Mouse (Mus musculus) MEL (cell line): Measurements from ENCODE around the gene Olfr1299. TPM values are rescaled to one million over a fixed set of nuclear protein-coding genes. Genes with fewer than 3 reads are reported as not detected.

Source experiments
- DNase-seq: peaks from one replicate; pipeline ENCODE4 v3.0.0; 2011; ENCODE audit warnings: low read depth, low spot score
- H3K27ac ChIP-seq: 2 replicates; pipeline ENCODE4 v1.5.1; 2012; ENCODE audit warnings: low read depth, mild to moderate bottlenecking, control low read depth, low read length, moderate library complexity; ENCODE audit not compliant: control insufficient read depth
- H3K27me3 ChIP-seq, 2 experiments: fragments of 150-350 bp in 1 of 2; sonication (generic) in 1 of 2; 2 replicates each; pipeline ENCODE4 v1.6.1; 2012; ENCODE audit warnings: low read length in 2 of 2, mild to moderate bottlenecking in 2 of 2, improper control_type of control experiment in 1 of 2, moderate library complexity in 1 of 2; ENCODE audit not compliant: insufficient read depth in 2 of 2, control insufficient read depth in 1 of 2
- H3K36me3 ChIP-seq, 2 experiments: 2 replicates each; pipeline ENCODE4 v1.6.1; 2012 to 2014; ENCODE audit warnings: low read length in 2 of 2, improper control_type of control experiment in 1 of 2, inconsistent platforms in 1 of 2, mild to moderate bottlenecking in 1 of 2; ENCODE audit not compliant: insufficient read depth in 2 of 2, control insufficient read depth in 1 of 2
- H3K4me1 ChIP-seq, 2 experiments: fragments of 150-350 bp in 1 of 2; sonication (generic) in 1 of 2; 2 replicates each; pipeline ENCODE4 v1.6.1; 2012; ENCODE audit warnings: low read length in 2 of 2, improper control_type of control experiment in 1 of 2, mild to moderate bottlenecking in 1 of 2; ENCODE audit not compliant: insufficient read depth in 2 of 2, control insufficient read depth in 1 of 2
- H3K4me3 ChIP-seq, 2 experiments: fragments of 150-350 bp in 1 of 2; sonication (generic) in 1 of 2; 2 replicates each; pipeline ENCODE4 v1.5.1; 2012; ENCODE audit warnings: low read depth in 2 of 2, low read length in 2 of 2, mild to moderate bottlenecking in 2 of 2, moderate library complexity in 2 of 2, control low read depth in 1 of 2, improper control_type of control experiment in 1 of 2; ENCODE audit not compliant: control insufficient read depth in 1 of 2, insufficient read depth in 1 of 2
- H3K79me2 ChIP-seq: 2 replicates; pipeline ENCODE4 v1.6.1; 2012; ENCODE audit warnings: mild to moderate bottlenecking, low read length, moderate library complexity; ENCODE audit not compliant: control insufficient read depth, poor library complexity, insufficient read depth
- H3K9ac ChIP-seq: 2 replicates; pipeline ENCODE4 v1.6.1; 2012; ENCODE audit warnings: low read depth, mild to moderate bottlenecking, control low read depth, low read length, moderate library complexity; ENCODE audit not compliant: control insufficient read depth, poor library complexity, severe bottlenecking
- H3K9me3 ChIP-seq: fragments of 150-350 bp; sonication (generic); replicated peaks from 2 replicates; pipeline ENCODE4 v1.6.1; 2012; ENCODE audit warnings: mild to moderate bottlenecking, low read length, improper control_type of control experiment, moderate library complexity; ENCODE audit not compliant: insufficient read depth
- BHLHE40 ChIP-seq: IDR thresholded peaks from 2 replicates; pipeline ENCODE4 v1.6.1; 2012; ENCODE audit warnings: low read depth, mild to moderate bottlenecking, inconsistent platforms, low read length, improper control_type of control experiment, borderline replicate concordance
- CHD2 ChIP-seq: IDR thresholded peaks from 2 replicates; pipeline ENCODE4 v1.6.1; 2011; ENCODE audit warnings: low read length, improper control_type of control experiment
- E2F4 ChIP-seq: IDR thresholded peaks from 2 replicates; pipeline ENCODE4 v1.6.1; 2011; ENCODE audit warnings: low read depth, low read length, improper control_type of control experiment, borderline replicate concordance
- EP300 ChIP-seq, 2 experiments: IDR thresholded peaks; 2 replicates each; pipeline ENCODE4 v1.6.1; 2011; ENCODE audit warnings: improper control_type of control experiment in 2 of 2, low read length in 2 of 2, low read depth in 1 of 2, mild to moderate bottlenecking in 1 of 2
- ETS1 ChIP-seq: IDR thresholded peaks from 2 replicates; pipeline ENCODE4 v1.6.1; 2012; ENCODE audit warnings: low read depth, mild to moderate bottlenecking, inconsistent platforms, low read length, improper control_type of control experiment, moderate library complexity
- HCFC1 ChIP-seq: IDR thresholded peaks from 2 replicates; pipeline ENCODE4 v1.6.1; 2012; ENCODE audit warnings: low read depth, mild to moderate bottlenecking, inconsistent platforms, low read length, improper control_type of control experiment, moderate library complexity
- MYB ChIP-seq: IDR thresholded peaks from 2 replicates; pipeline ENCODE4 v1.6.1; 2011; ENCODE audit warnings: mild to moderate bottlenecking, low read depth, low read length, improper control_type of control experiment
- MYC ChIP-seq: IDR thresholded peaks from 2 replicates; pipeline ENCODE4 v1.6.1; 2011; ENCODE audit warnings: low read depth, mild to moderate bottlenecking, low read length, improper control_type of control experiment, moderate library complexity
- SIN3A ChIP-seq: IDR thresholded peaks from 2 replicates; pipeline ENCODE4 v1.6.1; 2012; ENCODE audit warnings: low read length, improper control_type of control experiment, inconsistent platforms
- ZC3H11A ChIP-seq: IDR thresholded peaks from 2 replicates; pipeline ENCODE4 v1.6.1; 2012; ENCODE audit warnings: low read depth, mild to moderate bottlenecking, inconsistent platforms, low read length, improper control_type of control experiment
- ZKSCAN1 ChIP-seq: IDR thresholded peaks from 2 replicates; pipeline ENCODE4 v1.6.1; 2012; ENCODE audit warnings: low read depth, mild to moderate bottlenecking, inconsistent platforms, low read length, improper control_type of control experiment, moderate library complexity
- polyA plus RNA-seq, 2 experiments: library from polyadenylated mRNA; stranded (reverse) in 1 of 2; unstranded in 1 of 2; fragments of >175 nt in 1 of 2; fragments of >200 nt in 1 of 2; gene quantifications; 2 replicates each; pipeline versions ENCODE4 v1.2.1 to v1.2.4; 2012; ENCODE audit warnings: low replicate concordance in 2 of 2, low read depth in 1 of 2; ENCODE audit not compliant: insufficient read length in 2 of 2, insufficient read depth in 1 of 2, missing spikeins in 1 of 2
- total RNA-seq: library from RNA; depleted of rRNA; stranded (reverse); fragments of 300-350 nt; gene quantifications from 2 replicates; pipeline ENCODE4 v1.2.3, GENCODE M21; 2012; rRNA removed

The Olfr1299 gene
- total and polyA plus RNA-seq, 3 experiments = not detected

- DNase-seq = no peak
- Histone ChIP-seq H3K9ac (no peak within 1 kb of the TSS), H3K9me3 (no peaks in the 10 kb centered on the region), H3K79me2 (no peaks in the 10 kb centered on the region), H3K36me3 (no peaks in the 10 kb centered on the region), H3K4me1 (no peaks in the 10 kb centered on the region), H3K4me3 (no peak within 1 kb of the TSS), H3K27me3 (no peaks in the 10 kb centered on the region), H3K27ac (no peak within 1 kb of the TSS)
- TF ChIP-seq CHD2 (no peak), EP300 (IDR thresholded peaks at IDR 0.05; ENCODE audit: low read depth in 1 of 2, low read length in 2 of 2) (no peak), HCFC1 (no peak), ZKSCAN1 (no peak), ZC3H11A (no peak), ETS1 (no peak), MYB (no peak), SIN3A (no peak), E2F4 (no peak), BHLHE40 (no peak), MYC (no peak)
These were observed 12.1 kb upstream of the Olfr1299 start, which contains the start of gene Olfr1298 for GRCm38 (mm10) chr2:111649101-111649500. Gene Olfr1298 (minus strand): TSS chr2:111649201.

Other genes starting within 250 kb of the Olfr1299 start
- not detected in 2 replicates for gene Olfr1286, start 238.3 kb upstream of the Olfr1299 start, total RNA-seq
- gene Olfr1286, start 238.3 kb upstream of the Olfr1299 start, polyA plus RNA-seq = not detected
- not detected in 2 replicates for gene Olfr1287, start 212.3 kb upstream of the Olfr1299 start, total RNA-seq
- not detected for gene Olfr1287, start 212.3 kb upstream of the Olfr1299 start, polyA plus RNA-seq
- not detected in 2 replicates for gene Olfr1288, start 187.3 kb upstream of the Olfr1299 start, total RNA-seq
- not detected for gene Olfr1288, start 187.3 kb upstream of the Olfr1299 start, polyA plus RNA-seq
- gene Olfr1289, start 180.6 kb upstream of the Olfr1299 start, total RNA-seq = not detected in 2 replicates
- gene Olfr1289, start 180.6 kb upstream of the Olfr1299 start, polyA plus RNA-seq = not detected
- gene Olfr1290, start 167.6 kb upstream of the Olfr1299 start, total RNA-seq = not detected in 2 replicates
- gene Olfr1290, start 167.6 kb upstream of the Olfr1299 start, polyA plus RNA-seq = not detected
- not detected in 2 replicates for gene Olfr1291-ps1, start 164.2 kb upstream of the Olfr1299 start, total RNA-seq
- not detected for gene Olfr1291-ps1, start 164.2 kb upstream of the Olfr1299 start, polyA plus RNA-seq
- gene Olfr1293-ps, start 136.2 kb upstream of the Olfr1299 start, total RNA-seq = not detected in 2 replicates
- gene Olfr1293-ps, start 136.2 kb upstream of the Olfr1299 start, polyA plus RNA-seq = not detected
- not detected in 2 replicates for gene Olfr1294, start 121.1 kb upstream of the Olfr1299 start, total RNA-seq
- not detected for gene Olfr1294, start 121.1 kb upstream of the Olfr1299 start, polyA plus RNA-seq
- gene Olfr1295, start 91.7 kb upstream of the Olfr1299 start, total RNA-seq = not detected in 2 replicates
- not detected for gene Olfr1295, start 91.7 kb upstream of the Olfr1299 start, polyA plus RNA-seq
- gene Olfr1297, start 34.9 kb upstream of the Olfr1299 start, total RNA-seq = not detected in 2 replicates
- not detected for gene Olfr1297, start 34.9 kb upstream of the Olfr1299 start, polyA plus RNA-seq
- gene Olfr1298, start 12.2 kb upstream of the Olfr1299 start, total RNA-seq = not detected in 2 replicates
- not detected for gene Olfr1298, start 12.2 kb upstream of the Olfr1299 start, polyA plus RNA-seq
- gene Olfr1301, start 89.6 kb downstream of the Olfr1299 start, total RNA-seq = not detected in 2 replicates
- gene Olfr1301, start 89.6 kb downstream of the Olfr1299 start, polyA plus RNA-seq = not detected
- gene Olfr1302, start 116.0 kb downstream of the Olfr1299 start, total RNA-seq = not detected in 2 replicates
- gene Olfr1302, start 116.0 kb downstream of the Olfr1299 start, polyA plus RNA-seq = not detected
- not detected in 2 replicates for gene Olfr1303, start 158.9 kb downstream of the Olfr1299 start, total RNA-seq
- under 1 TPM in 1 of 2 experiments, not detected in 1; 0.03 TPM for gene Olfr1303, start 158.9 kb downstream of the Olfr1299 start, polyA plus RNA-seq
- not detected in 2 replicates for gene Olfr1305, start 215.7 kb downstream of the Olfr1299 start, total RNA-seq
- gene Olfr1305, start 215.7 kb downstream of the Olfr1299 start, polyA plus RNA-seq = not detected